Mouse (Mus musculus): Measurements from ENCODE around the gene Ankmy2.

Ankmy2 gene

DNA sequence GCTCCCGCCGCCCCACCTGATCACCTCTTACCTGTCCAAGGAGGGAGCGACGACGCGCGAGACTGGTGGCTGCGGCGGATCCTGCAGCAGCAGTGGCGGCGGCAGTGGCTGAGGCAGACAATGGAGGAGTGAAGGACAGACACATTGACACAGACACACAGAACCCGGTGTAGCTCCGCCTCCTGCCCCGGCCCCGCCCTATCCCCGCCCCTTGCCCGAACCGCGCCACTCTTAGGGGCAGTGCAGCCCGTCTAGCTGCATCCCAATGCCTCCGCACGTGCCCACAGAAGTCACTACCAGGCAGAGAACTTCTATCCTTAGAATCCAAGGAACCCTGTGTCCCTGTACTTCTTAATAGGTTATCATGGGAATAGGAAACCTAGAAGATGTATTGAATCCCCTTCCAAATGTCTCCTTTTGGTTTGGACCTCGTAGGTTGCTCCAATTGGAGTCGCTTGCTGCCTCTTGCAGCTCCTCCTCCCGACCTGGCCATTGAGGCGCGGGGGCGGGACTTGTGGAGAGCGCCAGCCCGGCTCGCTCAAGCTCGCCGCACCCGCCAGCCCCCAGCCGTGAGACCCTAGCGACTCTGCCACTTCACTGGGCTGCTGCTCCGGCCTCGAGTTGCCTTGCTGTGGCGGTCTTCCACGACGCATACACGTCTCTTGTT, at the start of gene Ankmy2:
Gene Ankmy2, plus strand, starts transcription at position 478 of the 667 bp plus-strand sequence.
- peak; percentile 89 to 94 for DNase-seq (ENCODE audit: low spot score in 2 of 2)

DNA sequence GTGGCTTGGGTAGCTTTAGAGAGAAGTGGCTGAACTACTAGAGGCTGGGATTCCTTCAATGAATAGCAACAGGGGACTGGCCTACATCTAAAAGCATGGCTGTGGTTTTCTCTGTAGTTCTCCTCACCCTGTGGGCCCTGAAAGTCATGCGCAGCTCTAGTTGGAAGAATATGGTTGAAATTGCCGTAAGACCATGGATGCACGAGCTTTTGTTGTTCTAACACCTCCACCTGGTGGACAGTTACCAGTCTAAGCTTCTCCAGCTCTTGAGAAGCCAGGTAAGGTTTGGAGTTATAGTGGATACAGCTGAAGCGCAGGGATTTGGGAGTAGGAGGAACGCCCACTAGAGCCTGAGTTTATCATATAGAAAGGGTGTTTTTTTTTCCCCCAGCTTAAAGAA, 48.5 kb upstream of the Ankmy2 start:
- DNase-seq (ENCODE audit: low spot score in 2 of 2), result no peak

DNA sequence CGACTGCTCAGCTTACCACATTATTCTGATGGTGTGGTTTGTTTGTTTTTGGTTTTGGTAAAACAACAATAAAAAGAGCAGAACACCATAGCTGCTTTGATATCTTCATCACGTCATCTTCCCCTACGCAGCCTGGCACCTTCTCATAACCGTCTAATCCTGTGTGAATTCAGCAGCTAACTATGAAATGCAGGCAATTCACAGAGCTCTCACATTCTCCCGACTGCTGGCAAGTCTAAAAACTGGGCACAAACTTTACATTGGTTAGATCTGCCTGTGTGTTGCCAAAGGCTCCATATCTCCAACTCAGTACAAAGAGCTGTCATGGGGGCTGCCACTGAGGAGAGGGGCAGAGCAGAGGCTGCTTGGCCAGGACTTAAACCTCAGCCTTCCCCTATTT, 46.5 kb upstream of the Ankmy2 start:
- DNase-seq (ENCODE audit: low spot score in 2 of 2), result no peak

DNA sequence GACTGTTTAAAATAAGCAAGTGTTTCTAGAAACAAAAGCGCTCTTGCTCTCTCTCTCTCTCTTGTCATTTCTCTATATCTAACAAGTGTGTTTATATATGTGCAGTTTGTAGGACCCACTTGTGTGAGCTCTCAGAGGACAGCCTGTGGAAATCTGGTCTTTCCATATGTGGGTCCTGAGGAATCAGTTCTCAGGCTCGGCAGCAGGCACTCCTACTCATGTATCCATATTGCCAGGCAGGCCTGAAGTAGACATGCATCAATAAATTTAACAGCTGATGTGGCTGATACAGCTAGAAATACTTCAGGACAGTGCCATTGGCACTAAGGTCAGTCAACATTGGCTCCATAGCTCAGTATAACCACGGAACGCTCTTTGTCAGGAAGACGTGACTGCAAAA, 45.8 kb upstream of the Ankmy2 start:
- DNase-seq (ENCODE audit: low spot score in 2 of 2), result no peak

DNA sequence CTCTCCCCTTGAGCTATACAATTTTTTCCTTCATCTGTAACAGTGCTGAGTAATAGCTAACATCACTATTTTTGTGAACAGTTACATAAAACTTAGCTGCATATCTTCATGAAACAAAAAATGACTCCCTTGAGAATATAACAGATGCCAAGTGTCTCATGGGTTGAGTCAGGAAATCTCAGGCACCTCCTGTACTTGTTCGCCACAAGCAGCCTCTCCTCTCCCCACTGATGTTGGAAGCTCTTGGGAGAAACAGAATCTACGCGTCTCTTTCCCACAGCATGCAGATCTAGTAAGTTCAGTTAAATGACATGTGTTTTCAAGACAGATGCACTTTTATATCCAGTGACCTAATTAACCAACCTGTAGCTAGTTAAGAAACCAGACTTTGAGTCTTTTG, 44.8 kb upstream of the Ankmy2 start:
- DNase-seq (ENCODE audit: low spot score in 2 of 2), result no peak

DNA sequence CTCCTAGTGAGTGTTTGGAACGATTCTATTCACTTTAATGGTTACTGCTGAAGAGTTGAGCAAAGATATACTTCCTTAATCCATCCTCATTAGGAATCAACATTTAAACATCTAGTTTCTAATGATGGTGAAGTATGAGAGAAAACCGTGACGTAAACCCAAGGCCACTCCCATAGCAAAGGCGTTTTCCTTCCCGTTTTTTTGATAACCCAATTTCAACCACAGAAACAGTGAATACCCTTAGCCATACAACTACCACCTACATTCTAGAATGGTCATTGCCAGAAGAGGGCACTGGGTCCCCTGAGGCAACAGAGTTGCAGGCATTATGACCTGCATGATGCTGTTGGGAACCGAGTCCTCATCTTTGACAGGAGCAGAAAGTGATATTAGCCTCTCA, 39.8 kb upstream of the Ankmy2 start:
- no peak for DNase-seq (ENCODE audit: low spot score in 2 of 2)

DNA sequence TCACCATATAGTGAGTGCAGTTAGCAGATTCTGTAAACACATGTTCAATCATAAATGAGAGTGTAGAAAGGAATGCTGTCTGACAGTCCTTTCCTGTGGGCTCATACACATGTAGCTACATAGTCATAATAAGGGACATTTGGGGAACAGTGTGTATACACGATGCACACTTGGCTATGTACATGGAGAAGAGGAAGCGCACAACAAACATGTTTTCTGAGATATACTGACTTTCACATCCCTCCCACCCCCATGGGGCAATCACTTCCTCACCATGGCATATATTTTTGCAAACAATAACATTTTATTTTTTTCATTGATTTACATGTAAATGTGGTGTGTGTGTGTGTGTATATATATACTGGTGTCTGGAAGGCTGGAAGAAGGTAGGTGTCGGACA, 37.7 kb upstream of the Ankmy2 start:
- no peak for DNase-seq (ENCODE audit: low spot score in 2 of 2)

DNA sequence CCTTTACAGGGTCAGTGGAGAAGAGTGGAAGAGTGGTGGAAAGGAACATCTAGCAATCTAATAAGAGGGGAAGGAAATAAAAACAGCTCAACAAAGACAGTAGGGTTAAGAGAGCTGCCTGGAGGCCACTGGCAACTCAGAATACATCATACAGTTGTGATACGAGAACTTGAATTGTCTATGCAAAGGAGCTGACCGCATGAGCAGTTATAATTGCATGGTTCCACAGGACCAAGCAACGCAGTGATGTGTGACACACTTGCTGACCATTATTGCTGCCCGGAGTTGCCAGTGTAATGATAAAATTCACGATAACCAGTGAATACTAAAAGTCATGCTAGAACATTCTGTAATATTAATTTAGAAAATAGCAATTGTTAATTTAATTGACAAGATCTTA, 30.9 kb upstream of the Ankmy2 start:
- no peak for DNase-seq (ENCODE audit: low spot score in 2 of 2)

DNA sequence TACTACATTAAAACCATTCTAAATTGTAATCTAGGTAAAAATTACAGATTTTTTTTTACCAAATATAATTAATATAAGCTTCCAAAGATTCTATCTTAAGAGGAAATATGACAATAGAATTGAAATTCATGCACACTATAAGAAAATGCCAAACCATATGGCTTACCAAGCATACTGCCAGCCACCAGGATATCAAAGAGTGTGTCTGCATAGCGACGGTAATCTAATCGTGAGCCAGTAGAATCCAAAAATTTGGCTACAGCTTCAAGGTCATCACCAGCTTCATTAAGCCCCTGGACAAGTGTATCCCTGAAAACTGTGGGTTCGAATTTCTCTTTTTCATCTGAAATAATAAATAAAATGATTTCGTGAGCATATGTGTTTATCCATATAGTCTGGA, 27.1 kb upstream of the Ankmy2 start:
- DNase-seq (ENCODE audit: low spot score in 2 of 2), result no peak

DNA sequence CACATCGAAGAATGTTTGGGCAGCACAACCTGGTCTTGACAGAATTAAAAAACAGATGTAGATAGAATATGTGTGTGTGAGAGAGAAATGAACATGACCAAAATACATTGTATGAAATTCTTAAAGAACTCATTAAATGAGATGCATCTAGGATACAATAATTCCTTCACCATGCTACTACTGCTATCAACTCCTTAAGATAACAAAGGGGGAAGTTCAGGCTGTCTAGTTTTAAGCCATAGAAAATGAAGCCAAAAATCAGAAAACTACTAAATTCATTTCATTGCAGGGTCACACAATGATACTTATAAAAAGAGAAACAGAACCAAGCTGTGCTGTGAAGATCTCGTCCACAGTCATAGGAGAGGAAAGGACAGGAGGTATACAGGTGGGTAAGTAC, 24.7 kb upstream of the Ankmy2 start:
- no peak for DNase-seq (ENCODE audit: low spot score in 2 of 2)

DNA sequence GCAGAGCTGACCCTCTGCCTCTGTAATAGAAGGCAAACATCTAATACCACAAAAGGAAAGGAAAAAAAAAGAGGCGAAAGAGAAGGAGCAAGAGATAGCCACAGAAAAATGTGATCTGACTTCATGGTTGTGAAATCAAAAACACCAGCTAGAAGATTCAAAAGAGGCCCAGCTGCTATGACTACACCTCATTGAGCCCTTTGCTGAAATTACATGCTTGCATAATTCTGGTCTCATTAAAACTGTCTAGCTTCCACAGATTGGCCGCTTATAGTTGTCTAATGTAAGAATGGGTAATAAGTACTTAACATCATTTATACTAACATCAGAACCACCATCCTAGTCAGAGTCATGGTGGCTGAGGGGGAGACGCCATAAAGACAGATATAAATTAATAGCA, 24.2 kb upstream of the Ankmy2 start:
- no peak for DNase-seq (ENCODE audit: low spot score in 2 of 2)

DNA sequence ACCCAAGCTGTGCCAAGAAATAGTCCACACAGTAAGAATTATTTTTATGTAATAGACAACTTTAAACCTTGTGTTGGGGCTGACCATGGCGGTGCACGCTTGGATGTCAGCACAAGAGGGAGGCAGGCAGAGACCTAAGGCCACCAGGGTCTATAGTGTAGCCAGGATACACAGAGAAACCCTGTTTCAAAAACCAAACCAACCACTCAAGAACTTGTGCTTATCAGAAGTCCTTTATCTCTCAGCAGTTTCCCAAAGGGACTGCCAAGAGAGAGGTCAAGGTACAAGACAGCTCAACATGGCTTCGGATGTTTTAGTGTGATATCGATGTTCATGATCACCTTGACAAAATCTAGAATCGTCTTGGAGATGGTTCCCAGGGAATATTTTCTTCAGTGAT, 23.4 kb upstream of the Ankmy2 start:
- DNase-seq (ENCODE audit: low spot score in 2 of 2), result no peak

DNA sequence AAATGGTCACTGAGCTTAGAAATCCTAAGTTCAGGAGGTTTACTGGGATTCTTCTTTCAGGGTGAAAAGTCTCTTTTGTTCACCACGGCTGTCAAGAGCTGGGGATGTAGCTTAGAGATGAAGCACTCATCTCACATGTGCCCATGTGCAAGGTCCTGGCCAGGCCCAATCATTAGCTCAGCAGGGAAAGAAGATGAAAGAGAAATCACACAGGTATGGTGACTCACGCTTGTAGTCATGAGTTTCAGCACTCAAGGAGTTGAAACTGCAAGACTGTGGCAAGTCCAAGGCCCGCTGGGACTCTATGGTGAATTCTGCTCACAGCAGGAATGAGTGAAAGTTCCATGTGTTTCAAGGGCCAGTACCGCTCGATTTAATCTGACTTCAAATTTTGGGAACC, 22.8 kb upstream of the Ankmy2 start:
- no peak for DNase-seq (ENCODE audit: low spot score in 2 of 2)

DNA sequence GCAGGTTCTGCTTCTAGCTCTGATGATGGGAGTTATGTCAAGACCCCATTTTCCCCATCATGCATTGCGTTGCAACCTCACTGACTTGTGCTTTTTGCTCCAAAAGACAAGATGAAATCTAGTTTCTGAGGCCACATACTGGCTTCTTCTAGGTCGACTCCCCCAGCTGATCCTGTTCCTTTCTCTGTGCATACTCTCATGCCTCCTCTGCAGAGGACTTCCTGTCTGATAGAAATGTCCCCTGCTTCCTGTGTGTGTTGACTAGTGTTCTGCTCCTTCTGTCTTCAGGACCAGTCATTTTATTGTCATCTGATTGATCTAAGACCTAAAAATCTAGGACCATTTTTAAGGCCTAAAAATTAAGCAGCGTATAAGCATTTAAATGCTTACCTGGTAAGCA, 21.5 kb upstream of the Ankmy2 start:
- no peak for DNase-seq (ENCODE audit: low spot score in 2 of 2)

DNA sequence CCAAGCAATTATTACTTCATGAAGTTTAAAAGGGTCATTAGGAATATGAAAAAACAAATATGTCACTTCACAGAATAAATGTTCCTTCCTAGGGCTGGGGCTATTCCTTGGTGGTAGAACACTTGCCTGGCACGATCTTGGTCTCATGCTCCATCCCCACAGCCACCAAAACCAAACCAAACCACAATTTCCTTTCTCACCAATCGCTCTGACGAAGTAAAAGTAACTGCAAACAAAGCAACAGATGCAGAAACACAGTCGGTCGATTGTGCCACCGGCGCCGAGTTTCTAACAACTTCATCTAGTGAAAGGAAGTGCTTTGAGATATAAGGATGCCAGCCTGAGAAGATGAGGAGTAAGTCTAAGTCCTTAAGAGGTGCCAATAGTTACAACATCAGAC, 20.6 kb upstream of the Ankmy2 start:
- no peak for DNase-seq (ENCODE audit: low spot score in 2 of 2)

DNA sequence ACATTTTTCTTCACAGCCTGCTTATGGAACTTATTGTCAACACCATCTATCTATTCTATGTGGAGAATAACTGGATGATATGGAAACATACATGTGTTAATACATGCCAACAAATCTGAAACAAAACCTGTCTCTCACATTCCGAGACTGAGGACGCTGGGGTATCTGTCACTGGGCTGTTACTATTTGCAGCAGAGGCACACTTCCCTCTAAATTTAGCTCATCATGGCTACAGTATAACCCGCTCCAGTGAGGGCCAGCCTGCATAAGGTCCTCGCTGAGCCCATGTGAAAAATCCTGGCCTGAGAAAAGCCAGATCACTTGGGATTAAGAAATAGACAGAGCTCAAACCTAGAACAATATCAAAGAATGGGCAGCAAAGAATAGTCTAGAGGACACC, 19.7 kb upstream of the Ankmy2 start:
- DNase-seq (ENCODE audit: low spot score in 2 of 2), result no peak

DNA sequence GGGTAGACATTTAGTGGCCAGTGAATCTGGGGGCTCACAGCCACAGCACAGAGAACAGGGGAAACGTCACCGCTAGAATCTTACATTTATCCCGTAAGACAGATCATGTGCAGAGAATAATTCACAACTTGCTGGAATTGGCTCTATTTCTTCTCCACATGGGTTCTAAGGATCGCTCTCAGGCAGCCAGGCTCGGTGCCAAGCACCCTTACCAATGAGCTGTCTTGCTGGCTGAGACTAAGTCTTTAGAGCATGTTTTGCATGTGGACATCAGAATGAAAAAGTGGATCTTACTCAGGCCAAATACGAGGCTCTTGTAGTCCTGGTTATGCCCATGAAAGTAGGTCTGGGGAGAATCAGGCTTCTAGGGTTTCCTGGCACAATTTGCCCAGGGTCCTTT, 16.5 kb upstream of the Ankmy2 start:
- no peak for DNase-seq (ENCODE audit: low spot score in 2 of 2)

DNA sequence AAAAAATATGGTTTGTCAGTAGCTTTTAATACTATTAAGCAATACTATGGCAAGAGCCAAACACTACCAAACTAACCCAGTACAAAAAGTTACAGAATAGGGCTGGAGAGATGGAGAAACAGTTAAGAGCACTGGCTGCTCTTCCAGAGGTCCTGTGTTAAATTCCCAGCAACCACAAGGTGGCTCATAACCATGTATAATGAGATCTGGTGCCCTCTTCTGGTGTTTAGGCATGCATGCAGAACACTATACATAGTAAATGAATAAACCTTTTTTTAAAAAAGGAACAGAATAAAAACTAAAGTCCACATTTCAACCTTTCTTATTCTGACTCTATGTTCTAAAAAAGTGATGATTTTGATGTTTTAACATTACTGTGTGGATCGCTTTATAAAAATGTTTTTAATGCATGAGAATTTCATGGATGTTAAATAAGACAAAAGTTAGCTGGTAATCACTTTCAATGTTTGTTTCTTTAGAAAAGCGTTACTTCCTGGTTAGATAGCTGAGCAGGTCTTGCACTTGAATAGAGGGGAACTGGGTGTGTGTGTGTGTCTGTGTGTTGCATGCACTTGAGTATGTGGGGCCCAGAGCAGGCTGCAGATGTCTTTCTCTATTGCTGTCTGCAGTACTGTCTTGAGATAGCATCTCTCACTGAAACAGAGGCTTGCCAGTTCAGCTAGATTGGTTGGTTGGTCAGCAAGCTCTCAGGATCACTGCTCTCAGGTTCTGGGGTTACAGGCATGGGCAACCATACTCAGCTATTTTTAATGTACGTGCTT, 10.5 kb upstream of the Ankmy2 start:
- DNase-seq (ENCODE audit: low spot score in 2 of 2), result no peak

DNA sequence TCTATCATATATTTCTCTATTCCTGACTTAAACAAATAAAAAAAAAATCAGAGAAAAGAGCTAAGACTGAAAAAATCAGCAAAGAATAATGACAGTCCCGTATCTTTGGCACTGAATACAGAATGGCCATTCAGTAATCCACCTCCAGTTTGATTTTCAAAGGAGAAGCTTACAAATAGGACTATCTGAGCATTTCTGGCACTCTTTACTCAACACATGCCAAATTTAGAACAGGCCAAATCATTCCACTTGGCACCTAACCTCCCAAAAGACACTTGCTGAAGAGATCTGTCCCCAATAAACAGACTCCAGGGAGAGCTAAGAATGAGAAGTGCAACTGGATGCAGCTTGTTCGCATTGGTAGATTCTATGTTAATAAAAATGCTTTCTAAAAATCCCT, 6.6 kb upstream of the Ankmy2 start:
- no peak for DNase-seq (ENCODE audit: low spot score in 2 of 2)

DNA sequence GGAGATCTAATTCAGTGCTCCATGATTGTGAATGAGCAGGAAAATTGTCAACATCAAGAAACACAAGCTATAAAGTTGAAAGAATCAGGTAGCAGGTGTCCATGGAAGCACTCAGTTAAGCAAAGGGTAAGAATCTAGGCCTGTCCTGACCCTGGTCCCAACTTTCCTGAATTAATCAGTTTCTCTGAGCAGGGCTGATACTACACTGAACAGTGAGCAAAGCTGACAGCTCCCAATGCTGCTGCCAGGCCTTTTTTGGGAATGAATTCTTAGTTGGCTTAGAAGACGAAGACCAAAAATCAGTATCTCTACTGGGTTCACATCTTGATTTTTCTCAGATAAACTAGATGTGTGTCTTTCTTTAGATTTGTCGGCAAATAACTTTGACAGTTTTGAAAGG, 6.2 kb upstream of the Ankmy2 start:
- no peak for DNase-seq (ENCODE audit: low spot score in 2 of 2)

DNA sequence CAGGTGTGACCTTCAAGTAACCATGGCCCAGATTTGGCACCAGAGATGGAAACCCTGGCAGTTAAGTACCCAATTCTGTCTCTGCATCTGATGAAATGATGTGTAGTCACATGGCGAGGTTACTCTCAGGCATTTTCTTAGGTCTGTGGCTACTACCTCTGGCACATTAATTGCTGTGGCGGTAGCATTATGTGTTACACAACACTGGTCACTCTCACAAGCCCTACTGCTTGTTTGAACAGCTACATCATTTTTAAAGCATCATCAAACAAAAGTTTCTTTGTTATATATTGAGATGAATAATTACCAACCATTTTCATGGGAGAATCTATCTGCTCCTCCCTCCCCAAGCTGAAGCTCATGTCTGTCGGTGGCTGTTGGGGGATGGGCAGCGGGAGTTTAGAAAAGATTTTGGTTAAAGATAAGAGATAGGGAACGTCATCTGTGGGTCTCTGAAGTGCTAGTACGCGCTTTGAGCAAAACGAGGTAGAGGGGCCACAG, 1.7 kb upstream of the Ankmy2 start:
- DNase-seq (ENCODE audit: low spot score in 2 of 2), result no peak

DNA sequence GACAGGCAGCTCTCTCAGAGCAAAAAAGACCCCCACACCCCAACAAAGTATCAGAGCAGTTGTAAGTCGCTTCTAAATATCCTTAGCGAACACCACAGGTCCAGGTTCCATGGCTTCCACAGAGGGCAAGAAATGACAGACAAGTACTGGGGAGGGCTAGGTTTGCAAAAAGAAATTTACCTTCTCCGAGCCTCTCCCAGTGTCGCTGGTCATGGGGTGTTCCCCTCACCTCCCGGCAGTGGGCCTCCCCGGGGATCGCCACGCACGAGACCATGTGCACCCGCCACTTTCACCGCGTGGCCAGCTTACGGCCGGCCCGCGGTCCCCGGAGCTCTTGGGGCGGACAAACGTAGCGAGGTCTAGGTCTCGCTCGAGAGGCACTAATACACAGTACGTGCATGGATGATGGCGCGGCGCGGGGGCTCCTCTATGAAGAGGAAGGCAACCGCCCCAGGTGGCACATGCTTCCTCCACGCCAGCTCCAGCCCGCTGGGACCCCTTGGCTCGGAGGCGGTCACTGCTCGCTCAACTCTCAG, 745 bp upstream of the Ankmy2 start:
- DNase-seq (ENCODE audit: low spot score in 2 of 2), result no peak

DNA sequence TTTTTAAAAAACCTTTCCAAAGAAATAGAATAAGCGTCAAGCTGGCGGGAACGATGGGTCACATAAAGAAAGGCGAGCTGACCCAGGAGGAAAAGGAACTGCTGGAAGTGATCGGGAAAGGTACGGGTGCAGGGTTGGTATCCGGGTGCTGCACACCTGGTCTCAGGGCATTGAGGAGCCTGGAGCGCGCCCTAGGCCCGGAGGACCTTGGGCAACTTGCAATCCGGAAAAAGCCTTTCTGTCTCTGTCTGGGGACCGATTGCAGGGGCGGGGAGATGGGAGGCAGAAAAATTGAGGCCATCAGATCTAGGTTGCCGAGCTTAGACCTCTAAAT, 357 bp downstream of the Ankmy2 start:
- DNase-seq (ENCODE audit: low spot score in 2 of 2), result no peak

Data from spleen, postnatal 4 days (tissue).